In genomic region chr15:28181862-28182261, GRCm38 (mm10) we compare ENCODE assay signal across 7 mouse cellular contexts. TPM values are rescaled to one million over a fixed set of nuclear protein-coding genes. Genes with fewer than 3 reads are reported as not detected.
A peak's percentile ranks its signal among the peaks of the same experiment; 100 is the strongest.
DNase-seq lines count a peak whose midpoint lies in the region; ATAC-seq and TF ChIP-seq lines count a peak whose summit lies in the region.

No protein-coding gene starts in this region.

- 19% methylated on average over 10 of the region's 10 CpGs for WGBS in embryonic facial prominence, embryonic 10.5 days
- WGBS in heart, adult 2 months: 8% methylated on average over 10 of the region's 10 CpGs
- 8% methylated on average over 10 of the region's 10 CpGs for WGBS in kidney, adult 2 months
- 14% methylated on average over 10 of the region's 10 CpGs for WGBS in limb, embryonic 11.5 days
- 14% methylated on average over 10 of the region's 10 CpGs for WGBS in midbrain, embryonic 14.5 days
- WGBS in spleen, adult 2 months: 15% methylated on average over 10 of the region's 10 CpGs

- no peak overlapping the region for H3K27ac ChIP-seq in embryonic facial prominence, embryonic 10.5 days (replicated peaks)
- H3K27ac ChIP-seq in heart, adult 2 months: no peak overlapping the region
- H3K27ac ChIP-seq in kidney, adult 2 months (ENCODE audit: insufficient read depth, low read depth, low read length): no peak overlapping the region
- H3K27ac ChIP-seq in limb, embryonic 11.5 days (replicated peaks; ENCODE audit: low read depth, low read length): no peak overlapping the region
- H3K27ac ChIP-seq in midbrain, embryonic 14.5 days (replicated peaks; ENCODE audit: low read depth, low read length): no peak overlapping the region
- H3K27ac ChIP-seq in spleen, adult 2 months (ENCODE audit: insufficient read depth, low read length): no peak overlapping the region

- H3K4me1 ChIP-seq in embryonic facial prominence, embryonic 10.5 days: peaks cover 4% of the 10 kb centered on the region; the same call in 1 of the 2 replicates
- peaks cover 3% of the 10 kb centered on the region; the same call in 1 of the 2 replicates for H3K4me1 ChIP-seq in heart, adult 2 months (ENCODE audit: control insufficient read depth, insufficient read depth, low read length)
- peaks cover 4% of the 10 kb centered on the region; the same call in 1 of the 2 replicates for H3K4me1 ChIP-seq in kidney, adult 2 months (ENCODE audit: control insufficient read depth, insufficient read depth, low read length)
- no peaks in the 10 kb centered on the region for H3K4me1 ChIP-seq in limb, embryonic 11.5 days (ENCODE audit: control insufficient read depth, insufficient read depth, low read length)
- no peaks in the 10 kb centered on the region for H3K4me1 ChIP-seq in midbrain, embryonic 14.5 days (ENCODE audit: control insufficient read depth, insufficient read depth, low read length)
- H3K4me1 ChIP-seq in spleen, adult 2 months (ENCODE audit: control insufficient read depth, insufficient read depth, insufficient read length): peaks cover 2% of the 10 kb centered on the region; the same call in 1 of the 2 replicates

- H3K27me3 ChIP-seq in embryonic facial prominence, embryonic 10.5 days (replicated peaks; ENCODE audit: low read depth, poor library complexity, severe bottlenecking): no peaks in the 10 kb centered on the region
- H3K27me3 ChIP-seq in heart, adult 2 months (ENCODE audit: control insufficient read depth, insufficient read depth, low read length): no peaks in the 10 kb centered on the region
- no peaks in the 10 kb centered on the region; the same call in 1 of the 2 replicates for H3K27me3 ChIP-seq in kidney, adult 2 months (replicated peaks; ENCODE audit: control insufficient read depth, insufficient read depth, low read length)
- no peaks in the 10 kb centered on the region for H3K27me3 ChIP-seq in limb, embryonic 11.5 days (ENCODE audit: control insufficient read depth, insufficient read depth, low read length)
- no peaks in the 10 kb centered on the region for H3K27me3 ChIP-seq in midbrain, embryonic 14.5 days (ENCODE audit: control insufficient read depth, insufficient read depth, low read length)
- peaks cover 2% of the 10 kb centered on the region for H3K27me3 ChIP-seq in spleen, adult 2 months (ENCODE audit: control insufficient read depth, insufficient read depth, low read length)

- peak; percentile 85 for DNase-seq in adrenal gland, postnatal 14 days
- peak; percentile 75 for DNase-seq in embryonic facial prominence, embryonic 10.5 days (ENCODE audit: low spot score)
- DNase-seq in heart, adult 2 months: peak; percentile 53 to 71
- DNase-seq in kidney, adult 2 months: peak; percentile 74
- DNase-seq in limb, embryonic 11.5 days (ENCODE audit: low spot score): peak; percentile 85
- peak; percentile 94 for DNase-seq in midbrain, embryonic 14.5 days
- peak; percentile 45 to 58 for DNase-seq in spleen, adult 2 months (ENCODE audit: low read depth in 1 of 2, low spot score in 2 of 2)

- H3K79me2 ChIP-seq in heart, adult 2 months (replicated peaks; ENCODE audit: control insufficient read depth, insufficient read depth, low read length): no peaks in the 10 kb centered on the region

- intact Hi-C loops in heart, adult 2 months (cut with DNase I): loop anchor here (1.0 to 10.0 kb wide), 5 partner anchors 155 to 527 kb away; no protein-coding TSS in a partner anchor

- TF ChIP-seq CTCF in heart, adult 2 months (IDR thresholded peaks at IDR 0.05): peak; percentile 98; the same call in 1 of the 2 replicates
- TF ChIP-seq CTCF in kidney, adult 2 months (conservative IDR thresholded peaks at IDR 0.05; ENCODE audit: insufficient read depth, insufficient read length, low read depth, low read length): peak; percentile 82
- TF ChIP-seq CTCF in spleen, adult 2 months (IDR thresholded peaks at IDR 0.05; ENCODE audit: extremely low read depth, insufficient read depth, insufficient read length, insufficient replicate concordance): peak; percentile 64; the same call in 1 of the 2 replicates

- H3K9ac ChIP-seq in heart, adult 2 months (ENCODE audit: low read depth, low read length): peak overlapping the region; percentile 43; the same call in 1 of the 2 replicates
- H3K9ac ChIP-seq in limb, embryonic 11.5 days (ENCODE audit: low read length): no peak overlapping the region
- H3K9ac ChIP-seq in midbrain, embryonic 14.5 days (replicated peaks; ENCODE audit: low read length): no peak overlapping the region

- H3K9me3 ChIP-seq in embryonic facial prominence, embryonic 10.5 days: no peaks in the 10 kb centered on the region
- H3K9me3 ChIP-seq in limb, embryonic 11.5 days (ENCODE audit: control insufficient read depth, low read length): no peaks in the 10 kb centered on the region
- H3K9me3 ChIP-seq in midbrain, embryonic 14.5 days (ENCODE audit: control insufficient read depth, low read length): no peaks in the 10 kb centered on the region

- peak overlapping the region; percentile 53 for H3K4me3 ChIP-seq in embryonic facial prominence, embryonic 10.5 days
- peak overlapping the region; percentile 22 for H3K4me3 ChIP-seq in heart, adult 2 months
- peak overlapping the region; percentile 6; the same call in 1 of the 2 replicates for H3K4me3 ChIP-seq in kidney, adult 2 months (ENCODE audit: insufficient read depth, low read depth, low read length)
- peak overlapping the region; percentile 16; the same call in 1 of the 2 replicates for H3K4me3 ChIP-seq in limb, embryonic 11.5 days (ENCODE audit: low read depth, low read length)
- peak overlapping the region; percentile 21 for H3K4me3 ChIP-seq in midbrain, embryonic 14.5 days (replicated peaks; ENCODE audit: low read depth, low read length)
- H3K4me3 ChIP-seq in spleen, adult 2 months (ENCODE audit: extremely low read depth, insufficient read depth, insufficient read length): no peak overlapping the region

- peak overlapping the region; percentile 48; the same call in 1 of the 2 replicates for H3K4me2 ChIP-seq in limb, embryonic 11.5 days (ENCODE audit: low read depth, severe bottlenecking)
- H3K4me2 ChIP-seq in midbrain, embryonic 14.5 days (ENCODE audit: low read length): peak overlapping the region; percentile 53

- no peak for TF ChIP-seq POLR2A in heart, adult 2 months (IDR thresholded peaks at IDR 0.05; ENCODE audit: insufficient read depth, low read depth, low read length)
- no peak for TF ChIP-seq POLR2A in kidney, adult 2 months (IDR thresholded peaks at IDR 0.05; ENCODE audit: low read depth, low read length)
- TF ChIP-seq POLR2A in spleen, adult 2 months (IDR thresholded peaks at IDR 0.05; ENCODE audit: low read depth, low read length): no peak

- H3K36me3 ChIP-seq in embryonic facial prominence, embryonic 10.5 days (replicated peaks): no peaks in the 10 kb centered on the region
- no peaks in the 10 kb centered on the region for H3K36me3 ChIP-seq in heart, adult 2 months (ENCODE audit: control insufficient read depth, insufficient read depth, low read length)
- no peaks in the 10 kb centered on the region for H3K36me3 ChIP-seq in kidney, adult 2 months (ENCODE audit: control insufficient read depth, insufficient read depth, low read length)
- no peaks in the 10 kb centered on the region for H3K36me3 ChIP-seq in limb, embryonic 11.5 days (ENCODE audit: control insufficient read depth, insufficient read depth, low read length)
- H3K36me3 ChIP-seq in midbrain, embryonic 14.5 days (ENCODE audit: control insufficient read depth, insufficient read depth, low read length): no peaks in the 10 kb centered on the region
- H3K36me3 ChIP-seq in spleen, adult 2 months (ENCODE audit: control insufficient read depth, insufficient read depth, low read length): no peaks in the 10 kb centered on the region

- peak; percentile 70; the same call in 1 of the 2 replicates for ATAC-seq in limb, embryonic 11.5 days (ENCODE audit: insufficient number of reproducible peaks, low FRiP score, low TSS enrichment, low read depth)
- peak; percentile 81 for ATAC-seq in midbrain, embryonic 14.5 days (ENCODE audit: low FRiP score, low TSS enrichment)

- 0 out of 2 replicates have a peak, but pooled peaks have one; percentile 43 for TF ChIP-seq EP300 in heart, adult 2 months (IDR thresholded peaks at IDR 0.05; ENCODE audit: insufficient read depth, low read depth, low read length)

RNA-seq across cellular contexts. Expression of gene Dnah5, which starts 21.7 kb away (rescaled TPM):
- total RNA-seq in adrenal gland, postnatal 14 days (2021): 0.08 and 0.11 TPM in 2 replicates
- polyA plus RNA-seq in embryonic facial prominence, embryonic 10.5 days (2016; fragmentation: Nextera tagmentation; extraction: Ambion mirVana): 0.02 and 0.04 TPM in 2 replicates
- under 1 TPM in 1 of 2 experiments, not detected in 1; 0.03 TPM for total RNA-seq in heart, adult 2 months (2021)
- 0.18 TPM in 1 of 2 replicates, not detected in the other for polyA plus RNA-seq in heart, adult 2 months (2012; rRNA removed)
- polyA plus RNA-seq in kidney, adult 2 months (2012; rRNA removed): 0.08 TPM in 2 replicates
- polyA plus RNA-seq in limb, embryonic 11.5 days (2014; fragmentation: Nextera tagmentation; extraction: Ambion mirVana): not detected in 2 replicates
- polyA plus RNA-seq in midbrain, embryonic 14.5 days (2014; fragmentation: Nextera tagmentation; extraction: Ambion mirVana): 0.29 and 0.40 TPM in 2 replicates
- polyA plus RNA-seq in spleen, adult 2 months (2012; rRNA removed): not detected in 2 replicates
